Mouse (Mus musculus) neural tube, embryonic 11.5 days (tissue): ENCODE results near the gene 3830403N18Rik. TPM values are rescaled to one million over a fixed set of nuclear protein-coding genes. Genes with fewer than 3 reads are reported as not detected.
"Not testable (repeated sequence)": the region's sequence is repeated elsewhere in the genome, so short reads cannot be mapped to it uniquely, and the experiment has no call there.

Experiments used
- ATAC-seq: fragments of 200-750 bp; cut with Nextera tagmentation; 2 replicates; pipeline ENCODE4 v1.8.0; 2017; ENCODE audit warnings: moderate number of reproducible peaks, mild to moderate bottlenecking, moderate TSS enrichment, moderate library complexity; ENCODE audit not compliant: insufficient read depth, low FRiP score, low TSS enrichment
- DNase-seq: peaks from one replicate; pipeline ENCODE4 v3.0.0-alpha.2; 2015; ENCODE audit warnings: low spot score
- H3K27ac ChIP-seq: fragments of 300-500 bp; sonication (generic); 2 replicates; pipeline ENCODE4 v1.5.1; 2014; ENCODE audit warnings: low read depth, mild to moderate bottlenecking, low read length
- H3K27me3 ChIP-seq: fragments of 300-500 bp; sonication (generic); 2 replicates; pipeline ENCODE4 v1.6.1; 2014; ENCODE audit warnings: mild to moderate bottlenecking, low read length, mixed read lengths; ENCODE audit not compliant: control insufficient read depth, insufficient read depth
- H3K36me3 ChIP-seq: fragments of 300-500 bp; sonication (generic); 2 replicates; pipeline ENCODE4 v1.6.1; 2014; ENCODE audit warnings: mild to moderate bottlenecking, low read length, moderate library complexity, mixed read lengths; ENCODE audit not compliant: control insufficient read depth, insufficient read depth
- H3K4me1 ChIP-seq: fragments of 300-500 bp; sonication (generic); 2 replicates; pipeline ENCODE4 v1.6.1; 2014; ENCODE audit warnings: low read length, mixed read lengths; ENCODE audit not compliant: control insufficient read depth, insufficient read depth
- H3K4me2 ChIP-seq: fragments of 300-500 bp; sonication (generic); 2 replicates; pipeline ENCODE4 v1.6.1; 2014; ENCODE audit warnings: low read depth, mild to moderate bottlenecking, moderate library complexity
- H3K4me3 ChIP-seq: fragments of 300-500 bp; sonication (generic); 2 replicates; pipeline ENCODE4 v1.5.1; 2014; ENCODE audit warnings: low read depth, low read length
- H3K9ac ChIP-seq: fragments of 300-500 bp; sonication (generic); 2 replicates; pipeline ENCODE4 v1.6.1; 2014; ENCODE audit warnings: mild to moderate bottlenecking, low read length
- H3K9me3 ChIP-seq: fragments of 300-500 bp; sonication (generic); 2 replicates; pipeline ENCODE4 v1.6.1; 2016; ENCODE audit warnings: low read length; ENCODE audit not compliant: control insufficient read depth
- WGBS: fragments of 180-500 bp; shearing (Covaris S2); extraction: QIAGEN DNeasy Blood & Tissue Kit; methylation state at CpG from one replicate; pipeline ENCODE4 v1.1.7; 2014; 5-methylcytosine and 5-hydroxymethylcytosine counted together
- polyA plus RNA-seq: library from polyadenylated mRNA; unstranded; fragments of >200 nt; fragmentation: Nextera tagmentation; extraction: Ambion mirVana; gene quantifications from 2 replicates; pipeline ENCODE4 v1.2.1, GENCODE M21; 2014

3830403N18Rik gene
- 0.55 TPM in 1 of 2 replicates, not detected in the other for polyA plus RNA-seq

GRCm38 (mm10) chrX:56136336-56136909 is at the start of gene 3830403N18Rik:
Gene 3830403N18Rik, plus strand, starts transcription at chrX:56136572.
- WGBS, result 86% methylated on average over 9 of the region's 15 CpGs
- H3K27me3 ChIP-seq, H3K9ac ChIP-seq, H3K4me1 ChIP-seq, H3K4me2 ChIP-seq, DNase-seq, H3K27ac ChIP-seq, H3K4me3 ChIP-seq, ATAC-seq, H3K36me3 ChIP-seq, H3K9me3 ChIP-seq: not testable (repeated sequence)

- DNase-seq, result no peak
- H3K9me3 ChIP-seq, result no peaks in the 10 kb centered on the region
- H3K36me3 ChIP-seq, result no peaks in the 10 kb centered on the region
- H3K27ac ChIP-seq, result no peak overlapping the region
- no peak overlapping the region for H3K4me2 ChIP-seq
- no peak for ATAC-seq
- H3K4me1 ChIP-seq, result no peaks in the 10 kb centered on the region
- no peak overlapping the region for H3K9ac ChIP-seq
- 88% methylated on average over 2 of the region's 2 CpGs for WGBS
- H3K27me3 ChIP-seq, result no peaks in the 10 kb centered on the region
- H3K4me3 ChIP-seq, result no peak overlapping the region
These were observed 15.0 kb downstream of the 3830403N18Rik start for GRCm38 (mm10) chrX:56151396-56151795.

GRCm38 (mm10) chrX:56186449-56186848 is 50.1 kb downstream of the 3830403N18Rik start:
- no CpG with 5 or more reads among the region's 1 CpGs for WGBS

More at GRCm38 (mm10) chrX:56186449-56186848, 50.1 kb downstream of the 3830403N18Rik start:
- not testable (repeated sequence) for H3K36me3 ChIP-seq, H3K9me3 ChIP-seq, ATAC-seq, H3K4me2 ChIP-seq, H3K27me3 ChIP-seq, H3K4me3 ChIP-seq, H3K9ac ChIP-seq, DNase-seq, H3K4me1 ChIP-seq, H3K27ac ChIP-seq

Other genes with a start within 250 kb of the 3830403N18Rik start
- gene Gm773, start 76.3 kb downstream of the 3830403N18Rik start, polyA plus RNA-seq, result not detected in 2 replicates
- gene Zfp449, start 209.8 kb downstream of the 3830403N18Rik start, polyA plus RNA-seq, result 7.7 and 8.2 TPM in 2 replicates
- 2.9 and 3.4 TPM in 2 replicates for gene Smim10l2a, start 238.0 kb downstream of the 3830403N18Rik start, polyA plus RNA-seq